ENCODE assay signal across 7 mouse cellular contexts in the genomic region with DNA sequence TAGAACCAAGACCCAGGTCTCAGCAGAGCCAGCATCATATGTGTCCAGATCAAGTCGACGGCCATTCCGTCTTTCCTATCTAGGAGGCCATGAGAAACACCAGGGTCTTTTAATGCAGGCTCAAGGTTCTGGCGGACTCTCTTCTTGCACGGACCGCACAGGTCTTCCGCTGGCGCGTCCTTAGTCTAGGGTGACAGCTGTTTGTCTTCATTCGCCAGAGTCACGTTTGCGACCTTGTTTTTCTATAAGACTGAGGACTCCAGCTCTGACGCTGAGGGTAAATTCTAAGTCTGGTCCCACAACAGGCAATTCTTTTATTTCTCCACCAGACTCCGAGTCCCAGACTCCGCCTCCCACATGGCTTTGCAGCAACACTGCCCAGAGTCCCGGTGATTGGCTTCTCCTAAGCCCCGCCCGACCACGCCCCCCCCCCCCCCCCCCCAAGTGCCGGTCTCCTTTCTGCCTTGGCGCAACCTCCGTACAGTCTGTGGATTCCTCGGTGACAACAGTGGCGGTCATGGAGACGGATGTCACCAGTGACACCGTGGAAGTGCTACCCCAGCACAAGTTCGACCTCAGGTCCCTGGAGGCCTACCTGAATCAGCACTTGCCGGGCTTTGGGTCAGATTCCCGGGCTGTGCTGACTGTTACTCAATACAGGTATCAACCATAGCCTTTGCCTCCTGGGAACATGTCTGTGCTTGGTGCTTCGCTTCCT. TPM values are rescaled to one million over a fixed set of nuclear protein-coding genes. Genes with fewer than 3 reads are reported as not detected.
DNase-seq lines count a peak whose midpoint lies in the region; ATAC-seq lines count a peak whose summit lies in the region.

A gene (plus strand): TSS at position 134 of the 718 bp plus-strand sequence.

- peaks cover 6% of the 10 kb centered on the region for H3K36me3 ChIP-seq in intestine, embryonic 15.5 days
- H3K36me3 ChIP-seq in midbrain, embryonic 10.5 days: peaks cover 21% of the 10 kb centered on the region

- under 1% methylated on average over 25 of the region's 30 CpGs for WGBS in intestine, embryonic 15.5 days
- under 1% methylated on average over 30 of the region's 30 CpGs for WGBS in midbrain, embryonic 10.5 days

- peak; percentile 97 for ATAC-seq in intestine, embryonic 15.5 days

- H3K9ac ChIP-seq in intestine, embryonic 15.5 days: peak within 1 kb of the TSS; percentile 84

- peaks cover 6% of the 10 kb centered on the region for H3K4me1 ChIP-seq in intestine, embryonic 15.5 days (replicated peaks)
- peaks cover 20% of the 10 kb centered on the region for H3K4me1 ChIP-seq in midbrain, embryonic 10.5 days

- H3K4me2 ChIP-seq in intestine, embryonic 15.5 days (replicated peaks): peak within 1 kb of the TSS; percentile 93

- no peaks in the 10 kb centered on the region for H3K9me3 ChIP-seq in intestine, embryonic 15.5 days
- no peaks in the 10 kb centered on the region for H3K9me3 ChIP-seq in midbrain, embryonic 10.5 days (replicated peaks)

- no peaks in the 10 kb centered on the region for H3K27me3 ChIP-seq in intestine, embryonic 15.5 days (replicated peaks)
- H3K27me3 ChIP-seq in midbrain, embryonic 10.5 days (ENCODE audit: low read depth, poor library complexity, severe bottlenecking): no peaks in the 10 kb centered on the region

- DNase-seq in adrenal gland, adult 18-20 months (ENCODE audit: low spot score in 2 of 2): peak; percentile 74 to 83
- DNase-seq in embryo, embryonic 11 days: peak; percentile 92
- peak; percentile 68 to 84 for DNase-seq in gastrocnemius, postnatal 36 days
- DNase-seq in left cerebral cortex, postnatal 25 days (ENCODE audit: low spot score in 2 of 2): peak; percentile 88 to 92
- peak; percentile 86 for DNase-seq in midbrain, embryonic 10.5 days (ENCODE audit: low spot score)
- DNase-seq in right cerebral cortex, postnatal 4 days: peak; percentile 81

- intact Hi-C loops in gastrocnemius, postnatal 36 days (cut with DNase I): no loop called here
- intact Hi-C loops in left cerebral cortex, postnatal 25 days (cut with DNase I): loop anchor here (2.0 kb wide), 1 partner anchor 61 kb away; a partner anchor contains a TSS

- 0 out of 2 replicates have a peak within 1 kb of the TSS, but pooled peaks have one; percentile 42 for H3K27ac ChIP-seq in intestine, embryonic 15.5 days
- peak within 1 kb of the TSS; percentile 92 for H3K27ac ChIP-seq in midbrain, embryonic 10.5 days (replicated peaks)

- H3K4me3 ChIP-seq in intestine, embryonic 15.5 days (replicated peaks): peak within 1 kb of the TSS; percentile 100
- H3K4me3 ChIP-seq in midbrain, embryonic 10.5 days: peak within 1 kb of the TSS; percentile 99

RNA-seq across cellular contexts. Expression of the gene that starts here (rescaled TPM):
- 10 to 100 TPM; 66.7 to 84.1 TPM for total RNA-seq in adrenal gland, adult 18-20 months (2021)
- total RNA-seq in gastrocnemius, postnatal 36 days (2021): 10 to 100 TPM; 36.5 to 40.6 TPM
- 21.8 and 24.7 TPM in 2 replicates for polyA plus RNA-seq in intestine, embryonic 15.5 days (2015; fragmentation: Nextera tagmentation; extraction: Ambion mirVana)
- 10 to 100 TPM; 19.6 to 23.8 TPM for total RNA-seq in left cerebral cortex, postnatal 25 days (2021)
- 7.8 and 8.1 TPM in 2 replicates for polyA plus RNA-seq in midbrain, embryonic 10.5 days (2016; fragmentation: Nextera tagmentation; extraction: Ambion mirVana)

Comparison
In these comparisons a context has a peak if more than half of its experiments do, and no peak if none do; other contexts are left out.
1. Peak in every context shown above with its lines: DNase-seq, ATAC-seq, H3K4me3 ChIP-seq and H3K27ac ChIP-seq.